Mouse (Mus musculus) layer of hippocampus, postnatal 36 days (tissue): ENCODE results near the gene Slc36a1. TPM values are rescaled to one million over a fixed set of nuclear protein-coding genes. Genes with fewer than 3 reads are reported as not detected.

Source experiments
- total RNA-seq, 2 experiments: library from RNA; stranded (reverse); gene quantifications; 2 replicates each; pipeline ENCODE4 v1.2.3; 2021

The Slc36a1 gene
- total RNA-seq, 2 experiments from 2014 or later: 52.9 to 56.8 TPM

Other genes starting within 250 kb of the Slc36a1 start
- 10 to 100 TPM; 34.2 to 36.6 TPM for gene Tnip1, start 241.4 kb upstream of the Slc36a1 start, total RNA-seq
- 10 to 100 TPM; 95.8 to 96.4 TPM for gene Anxa6, start 170.9 kb upstream of the Slc36a1 start, total RNA-seq
- gene Ccdc69, start 126.2 kb upstream of the Slc36a1 start, total RNA-seq: under 1 TPM in 1 of 2 experiments, not detected in 1; 0.35 TPM
- 10 to 100 TPM; 33.7 to 34.1 TPM for gene Gm2a, start 106.2 kb upstream of the Slc36a1 start, total RNA-seq
- not detected for gene Slc36a3, start 52.6 kb upstream of the Slc36a1 start, total RNA-seq
- under 1 TPM in 1 of 2 experiments, not detected in 1; 0.15 TPM for gene Slc36a2, start 19.3 kb upstream of the Slc36a1 start, total RNA-seq
- under 1 TPM; 0.17 to 0.43 TPM for gene Fat2, start 132.2 kb downstream of the Slc36a1 start, total RNA-seq
- gene Sparc, start 218.8 kb downstream of the Slc36a1 start, total RNA-seq: 100 to 1,000 TPM; 312 to 317 TPM